18 mouse cellular contexts compared by ENCODE assay signal in genomic region chr4:22492601-22493152, GRCm38 (mm10). TPM values are rescaled to one million over a fixed set of nuclear protein-coding genes. Genes with fewer than 3 reads are reported as not detected.
DNase-seq lines count a peak whose midpoint lies in the region; ATAC-seq and TF ChIP-seq lines count a peak whose summit lies in the region.
"Had no signal": no experiment of that assay in that cellular context is flagged by ENCODE, and none has a peak within 500 bp of the region (broad histone marks: within the 10 kb centered on the region; RNA-seq: fewer than 3 reads in every experiment).

No protein-coding gene starts in this region.

- H3K27me3 ChIP-seq in forebrain, embryonic 10.5 days (ENCODE audit: poor library complexity, severe bottlenecking): peaks cover 100% of the 10 kb centered on the region
- 0 out of 2 replicates have a peak, but pooled peaks cover 2% of the 10 kb centered on the region for H3K27me3 ChIP-seq in forebrain, embryonic 15.5 days
- no peaks in the 10 kb centered on the region for H3K27me3 ChIP-seq in midbrain, embryonic 11.5 days (ENCODE audit: control insufficient read depth, insufficient read depth, low read length)
- peaks cover 35% of the 10 kb centered on the region; the same call in 1 of the 2 replicates for H3K27me3 ChIP-seq in neural tube, embryonic 13.5 days
- H3K27me3 ChIP-seq in cerebellum, adult 2 months (ENCODE audit: control insufficient read depth, insufficient read depth, low read length): peaks cover 11% of the 10 kb centered on the region; the same call in 1 of the 2 replicates

- WGBS in forebrain, embryonic 10.5 days: 1% methylated on average over 4 of the region's 4 CpGs
- WGBS in forebrain, embryonic 15.5 days: 19% methylated on average over 4 of the region's 4 CpGs
- WGBS in midbrain, embryonic 11.5 days: 1% methylated on average over 4 of the region's 4 CpGs
- WGBS in neural tube, embryonic 13.5 days: 5% methylated on average over 4 of the region's 4 CpGs
- WGBS in cerebellum, adult 2 months: 63% methylated on average over 4 of the region's 4 CpGs

- peak overlapping the region; percentile 87 for H3K4me3 ChIP-seq in forebrain, embryonic 10.5 days
- H3K4me3 ChIP-seq in forebrain, embryonic 15.5 days: peak overlapping the region; percentile 97
- peak overlapping the region; percentile 99 for H3K4me3 ChIP-seq in midbrain, embryonic 11.5 days (ENCODE audit: low read depth, low read length)
- peak overlapping the region; percentile 87; the same call in 1 of the 2 replicates for H3K4me3 ChIP-seq in neural tube, embryonic 13.5 days
- no peak overlapping the region for H3K4me3 ChIP-seq in cerebellum, adult 2 months (replicated peaks; ENCODE audit: insufficient read depth, low read depth, low read length)
- H3K4me3 ChIP-seq: erythroblast, embryonic 14.5 days; heart, embryonic 13.5 days; lung, embryonic 15.5 days had no signal

- DNase-seq in forebrain, embryonic 10.5 days (ENCODE audit: extremely low spot score, low spot score): no peak
- DNase-seq in midbrain, embryonic 11.5 days (ENCODE audit: low spot score, missing footprints): peak; percentile 90
- no peak for DNase-seq in gastrocnemius, adult 8-10 months (ENCODE audit: low spot score in 2 of 2)
- no peak for DNase-seq in retina, embryonic 14.5 days (ENCODE audit: low spot score)
- DNase-seq in cerebellum, adult 2 months: no peak
- DNase-seq: cerebellum, adult 11 months; right cerebral cortex, adult 18-20 months had no signal

- H3K9ac ChIP-seq in forebrain, embryonic 15.5 days (replicated peaks): no peak overlapping the region
- H3K9ac ChIP-seq in midbrain, embryonic 11.5 days (ENCODE audit: low read length): peak overlapping the region; percentile 84; the same call in 1 of the 2 replicates
- H3K9ac ChIP-seq in neural tube, embryonic 13.5 days: no peak overlapping the region
- H3K9ac ChIP-seq: heart, embryonic 13.5 days; lung, embryonic 15.5 days had no signal

- H3K27ac ChIP-seq in forebrain, embryonic 10.5 days: peak overlapping the region; percentile 98; the same call in 1 of the 2 replicates
- H3K27ac ChIP-seq in forebrain, embryonic 15.5 days (replicated peaks): peak overlapping the region; percentile 100
- peak overlapping the region; percentile 99 for H3K27ac ChIP-seq in midbrain, embryonic 11.5 days (ENCODE audit: low read depth, low read length)
- peak overlapping the region; percentile 98; the same call in 1 of the 2 replicates for H3K27ac ChIP-seq in neural tube, embryonic 13.5 days (replicated peaks)
- no peak overlapping the region for H3K27ac ChIP-seq in cerebellum, adult 2 months (ENCODE audit: insufficient read depth, low read length)
- H3K27ac ChIP-seq: heart, embryonic 13.5 days; lung, embryonic 15.5 days had no signal

- peak overlapping the region; percentile 99 for H3K4me2 ChIP-seq in forebrain, embryonic 15.5 days (replicated peaks)
- H3K4me2 ChIP-seq in midbrain, embryonic 11.5 days: peak overlapping the region; percentile 96
- H3K4me2 ChIP-seq in neural tube, embryonic 13.5 days: peak overlapping the region; percentile 97
- H3K4me2 ChIP-seq: heart, embryonic 13.5 days; liver, embryonic 11.5 days; lung, embryonic 15.5 days had no signal

- H3K36me3 ChIP-seq in forebrain, embryonic 10.5 days (replicated peaks): no peaks in the 10 kb centered on the region
- H3K36me3 ChIP-seq in forebrain, embryonic 15.5 days: no peaks in the 10 kb centered on the region
- no peaks in the 10 kb centered on the region for H3K36me3 ChIP-seq in midbrain, embryonic 11.5 days (ENCODE audit: control insufficient read depth, insufficient read depth, low read length)
- H3K36me3 ChIP-seq in neural tube, embryonic 13.5 days: no peaks in the 10 kb centered on the region
- H3K36me3 ChIP-seq: heart, embryonic 13.5 days; lung, embryonic 15.5 days had no signal

- ATAC-seq in forebrain, embryonic 15.5 days (replicated peaks): no peak
- ATAC-seq in midbrain, embryonic 11.5 days (ENCODE audit: low FRiP score): no peak
- no peak for ATAC-seq in neural tube, embryonic 13.5 days (ENCODE audit: low read depth)
- ATAC-seq: activated CD4-positive, CD25-positive, alpha-beta regulatory T cell, adult 4 months had no signal

- H3K9me3 ChIP-seq in forebrain, embryonic 10.5 days: no peaks in the 10 kb centered on the region
- H3K9me3 ChIP-seq in forebrain, embryonic 15.5 days: no peaks in the 10 kb centered on the region
- H3K9me3 ChIP-seq in midbrain, embryonic 11.5 days (ENCODE audit: control insufficient read depth, low read length): no peaks in the 10 kb centered on the region
- no peaks in the 10 kb centered on the region for H3K9me3 ChIP-seq in neural tube, embryonic 13.5 days
- H3K9me3 ChIP-seq: heart, embryonic 13.5 days; lung, embryonic 15.5 days had no signal

- TF ChIP-seq CTCF in cerebellum, adult 2 months (IDR thresholded peaks at IDR 0.05; ENCODE audit: borderline replicate concordance, insufficient read depth, low read depth, low read length): no peak

- H3K4me1 ChIP-seq in forebrain, embryonic 10.5 days: peaks cover 100% of the 10 kb centered on the region
- H3K4me1 ChIP-seq in forebrain, embryonic 15.5 days: peaks cover 60% of the 10 kb centered on the region
- H3K4me1 ChIP-seq in midbrain, embryonic 11.5 days (ENCODE audit: control insufficient read depth, insufficient read depth, low read length): peaks cover 28% of the 10 kb centered on the region
- peaks cover 62% of the 10 kb centered on the region for H3K4me1 ChIP-seq in neural tube, embryonic 13.5 days (replicated peaks)
- H3K4me1 ChIP-seq in cerebellum, adult 2 months (ENCODE audit: control insufficient read depth, insufficient read depth, low read length): no peaks in the 10 kb centered on the region

- no peak for TF ChIP-seq POLR2A in cerebellum, adult 2 months (IDR thresholded peaks at IDR 0.05; ENCODE audit: borderline replicate concordance, insufficient read depth, low read length)

RNA-seq across cellular contexts. Expression of gene Pou3f2, which starts 4.5 kb away (rescaled TPM):
- 13.3 and 14.6 TPM in 2 replicates for polyA plus RNA-seq in forebrain, embryonic 10.5 days (2016; fragmentation: Nextera tagmentation; extraction: Ambion mirVana)
- 45.6 and 52.8 TPM in 2 replicates for polyA plus RNA-seq in forebrain, embryonic 15.5 days (2015; fragmentation: Nextera tagmentation; extraction: Ambion mirVana)
- 55.6 and 66.9 TPM in 2 replicates for polyA plus RNA-seq in midbrain, embryonic 11.5 days (2014; fragmentation: Nextera tagmentation; extraction: Ambion mirVana)
- 20.8 and 25.0 TPM in 2 replicates for polyA plus RNA-seq in neural tube, embryonic 13.5 days (2015; fragmentation: Nextera tagmentation; extraction: Ambion mirVana)
- not detected for total RNA-seq in gastrocnemius, adult 8-10 months (2022)
- polyA plus RNA-seq in cerebellum, adult 2 months (2012; rRNA removed): 5.8 and 6.9 TPM in 2 replicates
- total RNA-seq: gastrocnemius, adult 18-20 months; hematopoietic stem cell, adult 5-6 weeks; megakaryocyte, adult 5-6 weeks had no signal
- polyA plus RNA-seq: erythroblast, embryonic 14.5 days; kidney, embryonic 14.5 days had no signal
